Mouse (Mus musculus) activated CD4-positive, CD25-positive, alpha-beta regulatory T cell (primary cell): ENCODE results near the gene Gm47996. TPM values are rescaled to one million over a fixed set of nuclear protein-coding genes. Genes with fewer than 3 reads are reported as not detected.

Experiments
- polyA plus RNA-seq, 2 experiments: library from polyadenylated mRNA; unstranded; fragments of 100-300 nt; shearing (Covaris generic); gene quantifications; one replicate each; pipeline ENCODE4 v1.2.1; 2017

The Gm47996 gene
- not detected for polyA plus RNA-seq

GRCm38 (mm10) chr1:151209824-151210355, at the start of gene Gm47996:
Gm47996 (plus strand) TSS chr1:151210131.

DNA sequence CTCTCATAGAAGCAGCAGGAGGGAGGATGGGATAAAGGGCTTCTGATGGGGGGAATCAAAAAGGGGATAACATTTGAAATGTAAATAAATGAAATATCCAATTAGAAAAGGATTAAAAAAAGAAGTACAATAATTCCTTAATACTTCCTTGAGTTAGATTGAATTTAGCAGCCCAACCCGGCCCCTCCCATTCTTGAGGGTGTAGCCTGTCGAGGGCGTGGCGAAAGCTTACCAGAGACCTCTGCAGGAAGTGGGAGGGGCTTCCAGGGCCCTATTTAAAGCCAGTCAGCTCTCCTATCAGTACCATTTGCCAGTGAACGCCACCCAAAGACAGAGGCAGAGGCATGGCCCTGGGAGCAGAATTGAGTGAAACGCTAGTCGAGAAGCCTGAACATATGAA, 27.7 kb upstream of the Gm47996 start, which contains the start of gene Gm47985:
Gm47985 (plus strand) TSS at position 272 of the 400 bp plus-strand sequence.

GRCm38 (mm10) chr1:151192075-151192474, 17.9 kb upstream of the Gm47996 start, which contains the start of gene Gm8947:
Gm8947 (plus strand) TSS chr1:151192376.

GRCm38 (mm10) chr1:151198120-151198519, 11.8 kb upstream of the Gm47996 start, which contains the start of gene Gm47995:
Gm47995 (plus strand) TSS chr1:151198448.

GRCm38 (mm10) chr1:151203818-151204217, 6.1 kb upstream of the Gm47996 start, which contains the start of gene 3110040M04Rik:
3110040M04Rik (plus strand) TSS chr1:151204121.

Other genes starting within 250 kb of the Gm47996 start
- gene Hmcn1, start 216.7 kb upstream of the Gm47996 start, polyA plus RNA-seq, result under 1 TPM; 0.21 to 0.25 TPM
- under 1 TPM in 1 of 2 experiments, not detected in 1; 0.38 TPM for gene Gm47985, start 27.6 kb upstream of the Gm47996 start, polyA plus RNA-seq
- under 1 TPM in 1 of 2 experiments, not detected in 1; 0.14 TPM for gene Gm8947, start 17.8 kb upstream of the Gm47996 start, polyA plus RNA-seq
- not detected for gene Gm47995, start 11.7 kb upstream of the Gm47996 start, polyA plus RNA-seq
- gene 3110040M04Rik, start 6.0 kb upstream of the Gm47996 start, polyA plus RNA-seq, result under 1 TPM in 1 of 2 experiments, not detected in 1; 0.23 TPM
- 100 to 1,000 TPM; 159 to 185 TPM for gene Ivns1abp, start 134.3 kb downstream of the Gm47996 start, polyA plus RNA-seq
- gene Swt1, start 218.3 kb downstream of the Gm47996 start, polyA plus RNA-seq, result 10 to 100 TPM; 31.4 to 37.2 TPM
- 10 to 100 TPM; 68.0 to 68.5 TPM for gene Trmt1l, start 218.4 kb downstream of the Gm47996 start, polyA plus RNA-seq